Mouse (Mus musculus): Measurements from ENCODE around the gene Cep162. TPM values are rescaled to one million over a fixed set of nuclear protein-coding genes. Genes with fewer than 3 reads are reported as not detected.

Gene Cep162
- 12.6 TPM for polyA plus RNA-seq (2017; shearing (Covaris generic))

DNA sequence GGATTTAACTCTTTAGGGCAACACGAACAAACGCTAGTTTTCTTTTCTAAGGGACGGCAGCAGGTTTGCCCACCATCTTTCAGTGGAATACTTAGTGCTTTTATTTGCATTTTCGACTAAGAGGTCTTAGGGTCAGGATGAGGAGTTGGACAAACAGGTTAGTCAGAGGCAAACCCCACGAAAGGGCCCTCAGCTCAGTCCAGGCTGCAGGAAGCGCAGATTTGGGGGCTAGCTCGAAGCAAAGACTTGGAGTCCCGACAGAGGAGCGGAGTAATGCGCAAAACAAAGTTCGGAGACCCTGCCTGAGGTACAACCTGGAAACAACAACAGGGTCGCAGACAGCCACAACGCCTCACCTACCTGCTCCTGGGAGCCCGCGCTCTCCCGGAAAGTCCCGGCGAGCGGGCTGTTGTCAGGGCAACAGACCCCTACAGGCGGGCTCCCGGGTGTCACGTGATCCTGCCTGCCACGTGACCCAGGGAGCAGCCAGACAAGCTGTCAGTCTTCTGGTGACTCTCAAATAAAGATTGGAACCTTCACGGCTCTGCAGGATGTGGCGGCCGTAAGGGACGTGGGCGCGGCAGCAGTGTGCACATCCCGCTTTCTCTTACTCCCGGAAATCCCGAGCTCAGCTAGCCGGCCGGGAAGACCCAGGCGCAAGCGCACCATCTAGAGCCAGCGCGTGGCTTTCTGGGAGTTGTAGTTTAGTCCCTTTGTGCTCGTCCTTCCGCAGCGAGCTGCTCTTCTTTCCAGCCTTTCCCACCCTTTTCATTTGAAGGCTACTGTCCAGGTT lies at the start of gene Cep162:
Gene Cep162, minus strand, starts transcription at position 634 of the 793 bp plus-strand sequence.

DNA sequence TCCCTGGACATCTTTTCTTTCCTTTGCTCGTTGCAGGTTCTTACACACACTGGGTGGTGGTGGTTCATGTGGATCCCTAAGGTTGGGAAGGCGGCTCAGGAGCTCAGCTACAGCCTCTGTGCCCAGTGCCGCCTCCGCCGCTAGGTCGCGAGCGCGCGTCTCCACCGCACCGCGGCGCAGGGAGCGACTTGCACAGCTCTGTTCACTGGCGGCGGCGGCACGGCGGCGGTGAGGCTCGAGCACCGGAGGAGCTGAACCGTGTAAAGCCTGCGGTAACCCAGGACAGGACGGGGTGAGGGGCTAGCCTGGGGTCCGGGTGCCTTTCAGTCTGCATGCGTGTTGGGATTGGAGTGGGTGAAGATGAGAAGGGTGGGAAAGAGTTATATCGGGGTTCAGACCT lies 111.2 kb downstream of the Cep162 start, which contains the start of gene Mrap2:
Gene Mrap2, plus strand, starts transcription at position 201 of the 400 bp plus-strand sequence.

Other genes starting within 250 kb of the Cep162 start
- not detected for gene Ripply2, start 240.0 kb downstream of the Cep162 start, polyA plus RNA-seq (2017; shearing (Covaris generic))
- gene Cyb5r4, start 233.5 kb downstream of the Cep162 start, polyA plus RNA-seq (2017; shearing (Covaris generic)) = 30.3 TPM
- gene Mrap2, start 111.2 kb downstream of the Cep162 start, polyA plus RNA-seq (2017; shearing (Covaris generic)) = not detected